ENCODE assay signal across 8 mouse cellular contexts in genomic region chr10:69211976-69212375, GRCm38 (mm10). TPM values are rescaled to one million over a fixed set of nuclear protein-coding genes. Genes with fewer than 3 reads are reported as not detected.
DNase-seq lines count a peak whose midpoint lies in the region; ATAC-seq and TF ChIP-seq lines count a peak whose summit lies in the region.

No protein-coding gene starts in this region.

- peak; percentile 12 for DNase-seq in thymus, postnatal 4 days
- no peak for DNase-seq in thymus, adult 18-20 months
- DNase-seq in heart, postnatal 0 days (ENCODE audit: low spot score), result peak; percentile 56
- peak; percentile 32 to 61 for DNase-seq in kidney, postnatal 36 days
- DNase-seq in right cerebral cortex, adult 18-20 months, result peak; percentile 32
- DNase-seq in c-Kit-positive CD71-positive TER-119-positive erythroid progenitor cells, embryonic 14.5 days (ENCODE audit: low spot score), result no peak

- ATAC-seq in embryonic facial prominence, embryonic 15.5 days (ENCODE audit: insufficient number of reproducible peaks, low FRiP score, low TSS enrichment, low read depth), result no peak
- no peak for ATAC-seq in heart, postnatal 0 days (ENCODE audit: insufficient read depth, low read depth)

- H3K4me2 ChIP-seq in embryonic facial prominence, embryonic 15.5 days (replicated peaks), result peak overlapping the region; percentile 78
- peak overlapping the region; percentile 98 for H3K4me2 ChIP-seq in heart, postnatal 0 days (ENCODE audit: low read depth, low read length)

- TF ChIP-seq CTCF in heart, postnatal 0 days (IDR thresholded peaks at IDR 0.05; ENCODE audit: low read depth), result no peak; the same call in 1 of the 2 replicates

- no peaks in the 10 kb centered on the region; the same call in 1 of the 2 replicates for H3K79me2 ChIP-seq in macrophage (ENCODE audit: inconsistent target)

- H3K4me1 ChIP-seq in embryonic facial prominence, embryonic 15.5 days, result peaks cover 17% of the 10 kb centered on the region; the same call in 1 of the 2 replicates
- peaks cover 9% of the 10 kb centered on the region; the same call in 1 of the 2 replicates for H3K4me1 ChIP-seq in heart, postnatal 0 days (ENCODE audit: control insufficient read depth, insufficient read depth)

- peaks cover 10% of the 10 kb centered on the region for H3K36me3 ChIP-seq in embryonic facial prominence, embryonic 15.5 days
- no peaks in the 10 kb centered on the region; the same call in 1 of the 2 replicates for H3K36me3 ChIP-seq in heart, postnatal 0 days (replicated peaks; ENCODE audit: control insufficient read depth, insufficient read depth, low read length)
- no peaks in the 10 kb centered on the region for H3K36me3 ChIP-seq in macrophage (ENCODE audit: inconsistent target)

- no peak for TF ChIP-seq EP300 in heart, postnatal 0 days (IDR thresholded peaks at IDR 0.05; ENCODE audit: low read depth)

- H3K27ac ChIP-seq in embryonic facial prominence, embryonic 15.5 days (replicated peaks), result peak overlapping the region; percentile 98
- peak overlapping the region; percentile 99 for H3K27ac ChIP-seq in heart, postnatal 0 days (ENCODE audit: low read depth)
- peak overlapping the region; percentile 94 for H3K27ac ChIP-seq in macrophage

- peak overlapping the region; percentile 94 for H3K9ac ChIP-seq in embryonic facial prominence, embryonic 15.5 days
- peak overlapping the region; percentile 76 for H3K9ac ChIP-seq in heart, postnatal 0 days (replicated peaks; ENCODE audit: low read depth, low read length)

- peak overlapping the region; percentile 83 for H3K4me3 ChIP-seq in embryonic facial prominence, embryonic 15.5 days (replicated peaks)
- peak overlapping the region; percentile 80 for H3K4me3 ChIP-seq in heart, postnatal 0 days (ENCODE audit: low read depth, low read length)
- peak overlapping the region; percentile 44 for H3K4me3 ChIP-seq in macrophage (ENCODE audit: inconsistent target)

- no peaks in the 10 kb centered on the region for H3K9me3 ChIP-seq in embryonic facial prominence, embryonic 15.5 days (replicated peaks)
- H3K9me3 ChIP-seq in heart, postnatal 0 days (replicated peaks; ENCODE audit: control insufficient read depth, low read length), result no peaks in the 10 kb centered on the region

- WGBS in embryonic facial prominence, embryonic 15.5 days, result 4% methylated on average over 14 of the region's 14 CpGs
- 6% methylated on average over 14 of the region's 14 CpGs for WGBS in heart, postnatal 0 days
- WGBS in macrophage (ENCODE audit: missing documents), result 1% methylated on average over 14 of the region's 14 CpGs

- H3K27me3 ChIP-seq in embryonic facial prominence, embryonic 15.5 days, result no peaks in the 10 kb centered on the region
- H3K27me3 ChIP-seq in heart, postnatal 0 days (ENCODE audit: control insufficient read depth, insufficient read depth, low read length), result no peaks in the 10 kb centered on the region

RNA-seq across cellular contexts. Expression of gene A930033H14Rik, which starts 0.9 kb away (rescaled TPM):
- 3.0 and 3.2 TPM in 2 replicates for polyA plus RNA-seq in embryonic facial prominence, embryonic 15.5 days (2015; fragmentation: Nextera tagmentation; extraction: Ambion mirVana)
- total RNA-seq in heart, postnatal 0 days (2014; rRNA removed; ENCODE audit: low replicate concordance), result 1.5 and 1.7 TPM in 2 replicates
- polyA plus RNA-seq in heart, postnatal 0 days (2015; fragmentation: Nextera tagmentation; extraction: Ambion mirVana), result 2.2 and 2.3 TPM in 2 replicates
- total RNA-seq in macrophage (2018; cell fraction: chromatin; rRNA removed), result 10 to 100 TPM in 2 of 26 experiments, 1 to 10 TPM in 24; 1.5 to 10.8 (median 5.5) TPM
- total RNA-seq in macrophage (2018; cell fraction: cytosol; rRNA removed), result 1 to 10 TPM in 2 of 26 experiments, under 1 TPM in 24; 0.18 to 1.3 (median 0.45) TPM
- total RNA-seq in macrophage (2018; cell fraction: nucleus; rRNA removed), result 10 to 100 TPM in 5 of 26 experiments, 1 to 10 TPM in 21; 2.6 to 17.0 (median 7.7) TPM
- 0.46 to 0.94 TPM (median 0.87 TPM) in 3 replicates for polyA plus RNA-seq in macrophage (2018)

Comparison
In these comparisons a context has a peak if more than half of its experiments do, and no peak if none do; other contexts are left out.
1. DNase-seq: peak in thymus, postnatal 4 days (single experiment), heart, postnatal 0 days (single experiment), kidney, postnatal 36 days (2 of 2) and right cerebral cortex, adult 18-20 months (single experiment); none in thymus, adult 18-20 months (0 of 2) and c-Kit-positive CD71-positive TER-119-positive erythroid progenitor cells, embryonic 14.5 days (single experiment).
2. Peak in every context shown above with its lines, with median percentiles within 50 percentile points of each other: H3K27ac ChIP-seq and H3K4me3 ChIP-seq.